Mouse (Mus musculus) myocyte (in vitro differentiated cells): ENCODE measurements around the gene Adamts15. TPM values are rescaled to one million over a fixed set of nuclear protein-coding genes. Genes with fewer than 3 reads are reported as not detected.

Experiments
- H3K27me3 ChIP-seq: one replicate; pipeline ENCODE4 v1.6.1; 2011; ENCODE audit not compliant: control insufficient read depth, insufficient read depth, insufficient read length
- H3K36me3 ChIP-seq: one replicate; pipeline ENCODE4 v1.6.1; 2011; ENCODE audit not compliant: control insufficient read depth, insufficient read depth
- H3K4me2 ChIP-seq: one replicate; pipeline ENCODE4 v1.6.1; 2011; ENCODE audit warnings: low read depth, control low read depth
- H3K4me3 ChIP-seq: one replicate; pipeline ENCODE4 v1.5.1; 2011; ENCODE audit warnings: mild to moderate bottlenecking, control low read depth, moderate library complexity
- H3K79me2 ChIP-seq: one replicate; pipeline ENCODE4 v1.6.1; 2011; ENCODE audit not compliant: control insufficient read depth, insufficient read depth
- H3ac ChIP-seq: one replicate; pipeline ENCODE4 v1.6.1; 2011; ENCODE audit not compliant: control insufficient read depth, insufficient read length
- CEBPB ChIP-seq: IDR thresholded peaks from 2 replicates; pipeline ENCODE4 v1.6.1; 2011; ENCODE audit warnings: mild to moderate bottlenecking, moderate library complexity; ENCODE audit not compliant: poor library complexity, insufficient read depth, severe bottlenecking
- E2F4 ChIP-seq: IDR thresholded peaks from one replicate; pipeline ENCODE4 v1.6.1; 2011; ENCODE audit warnings: mild to moderate bottlenecking, control low read depth, moderate library complexity; ENCODE audit not compliant: insufficient read depth
- MAX ChIP-seq: IDR thresholded peaks from one replicate; pipeline ENCODE4 v1.6.1; 2011; ENCODE audit warnings: low read depth, mild to moderate bottlenecking, control low read depth
- MYOD1 ChIP-seq, 3 experiments: IDR thresholded peaks; one replicate each; pipeline ENCODE4 v1.6.1; 2011; ENCODE audit warnings: control low read depth in 2 of 3, low read depth in 2 of 3, mild to moderate bottlenecking in 2 of 3, moderate library complexity in 1 of 3; ENCODE audit not compliant: insufficient read length in 2 of 3, control insufficient read depth in 1 of 3
- MYOG ChIP-seq, 3 experiments: IDR thresholded peaks; one replicate each; pipeline ENCODE4 v1.6.1; 2011; ENCODE audit warnings: control low read depth in 2 of 3, low read depth in 2 of 3, mild to moderate bottlenecking in 2 of 3; ENCODE audit not compliant: insufficient read length in 2 of 3, control insufficient read depth in 1 of 3, insufficient read depth in 1 of 3
- POLR2A ChIP-seq: IDR thresholded peaks from one replicate; pipeline ENCODE4 v1.6.1; 2011; ENCODE audit warnings: low read depth, mild to moderate bottlenecking, control low read depth, moderate library complexity; ENCODE audit not compliant: insufficient read length
- POLR2AphosphoS2 ChIP-seq: IDR thresholded peaks from one replicate; pipeline ENCODE4 v1.6.1; 2011; ENCODE audit warnings: low read depth, control low read depth; ENCODE audit not compliant: insufficient read length
- REST ChIP-seq: IDR thresholded peaks from one replicate; pipeline ENCODE4 v1.6.1; 2011; ENCODE audit warnings: mild to moderate bottlenecking, control low read depth, moderate library complexity; ENCODE audit not compliant: insufficient read depth, insufficient read length
- SRF ChIP-seq: IDR thresholded peaks from one replicate; pipeline ENCODE4 v1.6.1; 2011; ENCODE audit warnings: low read depth; ENCODE audit not compliant: control insufficient read depth, insufficient read length
- TCF12 ChIP-seq: IDR thresholded peaks from one replicate; pipeline ENCODE4 v1.6.1; 2011; ENCODE audit warnings: mild to moderate bottlenecking, control low read depth; ENCODE audit not compliant: poor library complexity, insufficient read depth, severe bottlenecking
- TCF3 ChIP-seq: IDR thresholded peaks from one replicate; pipeline ENCODE4 v1.6.1; 2011; ENCODE audit warnings: low read depth, control low read depth; ENCODE audit not compliant: insufficient read length
- USF1 ChIP-seq: IDR thresholded peaks from one replicate; pipeline ENCODE4 v1.6.1; 2011; ENCODE audit warnings: low read depth, mild to moderate bottlenecking, control low read depth, moderate library complexity
- polyA plus RNA-seq: library from polyadenylated mRNA; unstranded; fragments of >200 nt; fragmentation: generic; extraction: Trizol; gene quantifications from one replicate; pipeline ENCODE4 v1.2.1, GENCODE M21; 2012; ENCODE audit warnings: missing spikeins

Gene Adamts15
- polyA plus RNA-seq, 1 experiment: not detected

GRCm38 (mm10) chr9:30851841-30852240 is 70.4 kb downstream of the Adamts15 start:
- Histone ChIP-seq H3K79me2 (no peaks in the 10 kb centered on the region), H3K4me3 (no peak overlapping the region), H3K36me3 (no peaks in the 10 kb centered on the region), H3ac (no peak overlapping the region), H3K27me3 (no peaks in the 10 kb centered on the region), H3K4me2 (no peak overlapping the region)
- no peak for TF ChIP-seq REST
- TF ChIP-seq USF1: no peak
- TF ChIP-seq MYOG (IDR thresholded peaks at IDR 0.05; ENCODE audit: control insufficient read depth in 1 of 3, insufficient read depth in 1 of 3, insufficient read length in 2 of 3, low read depth in 2 of 3): no peak
- no peak for TF ChIP-seq CEBPB
- no peak for TF ChIP-seq POLR2AphosphoS2
- TF ChIP-seq TCF3: no peak
- TF ChIP-seq SRF: no peak
- no peak for TF ChIP-seq MYOD1 (IDR thresholded peaks at IDR 0.05; ENCODE audit: control insufficient read depth in 1 of 3, insufficient read length in 2 of 3, low read depth in 2 of 3)
- no peak for TF ChIP-seq E2F4
- no peak for TF ChIP-seq MAX
- TF ChIP-seq POLR2A: no peak
- TF ChIP-seq TCF12: no peak

- no peaks in the 10 kb centered on the region for H3K36me3 ChIP-seq
- H3K79me2 ChIP-seq: no peaks in the 10 kb centered on the region
- H3K27me3 ChIP-seq: no peaks in the 10 kb centered on the region
- H3K4me2 ChIP-seq: no peak overlapping the region
- TF ChIP-seq TCF3 (no peak), MAX (no peak), MYOG (IDR thresholded peaks at IDR 0.05; ENCODE audit: control insufficient read depth in 1 of 3, insufficient read depth in 1 of 3, insufficient read length in 2 of 3, low read depth in 2 of 3) (no peak), REST (no peak), POLR2A (no peak), POLR2AphosphoS2 (no peak), CEBPB (no peak), TCF12 (no peak), E2F4 (no peak), USF1 (no peak), SRF (no peak), MYOD1 (IDR thresholded peaks at IDR 0.05; ENCODE audit: control insufficient read depth in 1 of 3, insufficient read length in 2 of 3, low read depth in 2 of 3) (no peak)
- H3K4me3 ChIP-seq: no peak overlapping the region
- H3ac ChIP-seq: no peak overlapping the region
These were observed 72.3 kb downstream of the Adamts15 start for GRCm38 (mm10) chr9:30849951-30850350.

- no peaks in the 10 kb centered on the region for H3K36me3 ChIP-seq
- no peak for TF ChIP-seq TCF3
- no peak for TF ChIP-seq SRF
- TF ChIP-seq USF1: no peak
- no peak for TF ChIP-seq POLR2AphosphoS2
- TF ChIP-seq E2F4: no peak
- no peak for TF ChIP-seq MYOG (IDR thresholded peaks at IDR 0.05; ENCODE audit: control insufficient read depth in 1 of 3, insufficient read depth in 1 of 3, insufficient read length in 2 of 3, low read depth in 2 of 3)
- no peak overlapping the region for H3ac ChIP-seq
- H3K27me3 ChIP-seq: no peaks in the 10 kb centered on the region
- H3K4me2 ChIP-seq: no peak overlapping the region
- H3K4me3 ChIP-seq: no peak overlapping the region
- H3K79me2 ChIP-seq: no peaks in the 10 kb centered on the region
These were observed 72.8 kb downstream of the Adamts15 start for GRCm38 (mm10) chr9:30849444-30849843.

Other genes with a start within 250 kb of the Adamts15 start
- gene Adamts8, start 20.1 kb upstream of the Adamts15 start, polyA plus RNA-seq: not detected
- 4.0 TPM for gene Zbtb44, start 108.2 kb upstream of the Adamts15 start, polyA plus RNA-seq
- gene St14, start 209.4 kb upstream of the Adamts15 start, polyA plus RNA-seq: 0.02 TPM